Mouse (Mus musculus): Measurements from ENCODE around the gene Mtx1.

DNA sequence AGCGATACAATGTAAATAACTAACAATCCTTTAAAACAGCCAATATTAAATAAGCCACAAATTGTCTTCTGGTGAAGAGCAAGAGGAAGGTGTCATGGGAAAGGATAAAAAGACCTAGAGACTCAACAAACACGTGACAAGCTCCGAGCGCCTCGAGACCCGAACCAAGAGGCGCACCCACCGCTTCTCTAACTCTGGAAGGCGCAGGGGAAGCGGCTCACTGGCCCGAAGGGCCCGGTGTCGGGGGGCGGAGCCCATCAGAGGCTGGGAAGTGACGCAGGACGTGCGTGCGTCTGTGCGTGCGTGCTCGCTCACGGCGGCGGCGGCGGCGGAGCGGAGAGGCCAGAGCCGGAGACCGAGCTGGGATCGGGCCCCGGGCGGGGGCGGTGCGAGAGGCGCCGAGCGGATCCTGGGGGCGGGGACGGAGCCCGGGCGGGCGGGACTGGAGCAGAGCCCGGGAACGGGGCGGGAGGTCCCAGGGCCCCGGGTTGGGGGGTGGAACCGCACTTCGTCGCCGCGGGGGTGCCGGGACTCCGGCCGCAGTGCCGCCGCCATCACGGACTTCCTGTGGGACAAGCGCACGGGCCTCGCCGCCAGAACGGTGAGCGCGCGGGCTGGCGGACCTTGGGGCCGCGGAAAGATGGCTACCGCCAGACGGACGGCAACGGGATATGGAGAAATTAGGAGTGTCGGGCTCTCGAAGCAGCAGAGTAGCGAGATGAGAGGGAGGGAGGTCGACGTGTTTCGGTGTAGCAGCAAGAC lies 62.2 kb downstream of the Mtx1 start, which contains the start of gene Clk2:
- TF ChIP-seq CTCF (IDR thresholded peaks at IDR 0.05; ENCODE audit: extremely low read depth, insufficient read depth, insufficient read length, insufficient replicate concordance), result no peak
- peak; percentile 77 for TF ChIP-seq POLR2A (IDR thresholded peaks at IDR 0.05; ENCODE audit: low read depth, low read length)

Measured in spleen, adult 2 months (tissue).